Mouse (Mus musculus) heart, postnatal 0 days (tissue): ENCODE results near the gene Odf2l.

Experiments
- CTCF ChIP-seq: IDR thresholded peaks from 2 replicates; pipeline ENCODE4 v1.5.1; 2016; ENCODE audit warnings: antibody characterized with exemption, control low read depth, low read depth
- EP300 ChIP-seq: IDR thresholded peaks from 2 replicates; pipeline ENCODE4 v1.6.1; 2016; ENCODE audit warnings: antibody characterized with exemption, low read depth

GRCm38 (mm10) chr3:145170028-145170427, 51.6 kb downstream of the Odf2l start:
- TF ChIP-seq CTCF (no peak), EP300 (no peak)
